Mouse (Mus musculus): ENCODE data around the gene Trpm2. TPM values are rescaled to one million over a fixed set of nuclear protein-coding genes. Genes with fewer than 3 reads are reported as not detected.
"Not testable (repeated sequence)": the region's sequence is repeated elsewhere in the genome, so short reads cannot be mapped to it uniquely, and the experiment has no call there.

Trpm2 gene
- 1.4 and 4.2 TPM in 2 replicates for total RNA-seq (2017)

DNA sequence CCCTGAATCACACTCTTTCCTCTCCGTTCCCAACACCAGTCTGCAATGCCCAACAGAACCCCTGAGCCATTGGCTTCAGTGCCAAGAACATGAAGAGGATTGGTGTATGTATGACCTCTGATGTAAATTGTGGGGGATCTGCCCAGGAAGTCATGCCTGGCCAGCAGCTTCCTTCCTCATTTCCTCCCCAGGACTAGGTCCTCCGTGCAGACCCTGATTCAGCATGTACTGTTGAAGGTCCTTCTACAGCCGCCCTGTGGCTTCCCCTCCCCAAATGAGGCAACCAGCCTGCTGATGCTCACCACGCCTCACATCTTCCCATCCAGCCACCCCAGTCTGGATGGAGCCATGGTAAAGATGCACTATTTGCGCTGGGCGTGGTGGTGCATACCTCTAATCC, at the start of gene Trpm2:
Gene Trpm2 (minus strand): TSS at position 83 of the 400 bp plus-strand sequence.
- ATAC-seq (replicated peaks; ENCODE audit: low read depth, poor library complexity, severe bottlenecking), result peak; percentile 72

DNA sequence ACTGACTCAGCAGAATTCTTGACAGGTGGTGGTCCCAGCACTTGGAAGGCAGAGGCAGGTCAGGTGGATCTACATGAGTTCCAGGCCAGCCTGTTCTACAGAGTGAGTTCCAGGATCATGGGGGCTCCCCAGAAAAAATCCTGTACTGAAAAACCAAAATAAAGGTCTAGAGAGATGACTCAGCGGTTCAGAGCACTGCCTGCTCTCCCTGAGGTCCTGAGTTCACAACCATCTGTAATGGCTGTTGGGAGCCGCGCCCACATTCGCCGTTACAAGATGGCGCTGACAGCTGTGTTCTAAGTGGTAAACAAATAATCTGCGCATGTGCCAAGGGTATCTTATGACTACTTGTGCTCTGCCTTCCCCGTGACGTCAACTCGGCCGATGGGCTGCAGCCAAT, 49.6 kb upstream of the Trpm2 start:
- ATAC-seq (replicated peaks; ENCODE audit: low read depth, poor library complexity, severe bottlenecking), result not testable (repeated sequence)

DNA sequence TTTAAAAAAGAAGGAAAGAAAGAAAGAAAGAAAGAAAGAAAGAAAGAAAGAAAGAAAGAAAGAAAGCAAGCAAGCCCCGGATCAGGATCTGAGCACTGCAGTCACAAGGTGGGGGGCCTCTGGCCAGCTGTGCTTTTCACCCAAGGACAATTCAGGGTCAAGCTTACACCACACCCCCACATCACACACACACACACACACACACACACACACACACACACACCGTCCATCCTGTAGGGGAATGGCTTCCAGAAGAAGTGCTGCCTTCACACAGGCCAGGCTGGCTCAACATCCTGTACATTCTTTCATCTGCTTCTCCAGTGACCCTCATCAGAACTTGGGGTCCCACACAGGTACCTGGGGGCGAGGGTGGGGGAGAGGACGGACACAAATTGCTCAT, 48.9 kb upstream of the Trpm2 start:
- no peak for ATAC-seq (replicated peaks; ENCODE audit: low read depth, poor library complexity, severe bottlenecking)

DNA sequence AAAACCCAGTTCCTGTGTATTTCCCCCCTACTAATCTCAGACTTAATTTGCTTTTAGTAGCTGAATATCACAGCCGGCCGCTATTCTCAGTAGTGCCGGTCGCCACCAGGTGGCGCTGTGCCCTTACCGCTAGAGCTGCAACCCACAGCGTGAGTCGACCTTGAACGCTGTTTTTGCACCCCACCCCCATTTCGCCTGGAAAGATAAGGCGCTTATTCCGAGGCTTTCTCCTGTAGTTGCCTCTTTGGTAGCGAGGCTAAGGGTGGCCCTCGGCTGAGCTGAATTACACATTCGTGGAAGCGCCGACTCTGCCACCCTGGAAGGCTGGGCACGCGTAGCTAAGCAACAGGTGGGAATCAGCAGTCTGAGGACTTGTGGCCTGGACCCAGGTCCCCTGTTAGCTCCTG, 48.4 kb upstream of the Trpm2 start:
- peak; percentile 97 for ATAC-seq (replicated peaks; ENCODE audit: low read depth, poor library complexity, severe bottlenecking)

DNA sequence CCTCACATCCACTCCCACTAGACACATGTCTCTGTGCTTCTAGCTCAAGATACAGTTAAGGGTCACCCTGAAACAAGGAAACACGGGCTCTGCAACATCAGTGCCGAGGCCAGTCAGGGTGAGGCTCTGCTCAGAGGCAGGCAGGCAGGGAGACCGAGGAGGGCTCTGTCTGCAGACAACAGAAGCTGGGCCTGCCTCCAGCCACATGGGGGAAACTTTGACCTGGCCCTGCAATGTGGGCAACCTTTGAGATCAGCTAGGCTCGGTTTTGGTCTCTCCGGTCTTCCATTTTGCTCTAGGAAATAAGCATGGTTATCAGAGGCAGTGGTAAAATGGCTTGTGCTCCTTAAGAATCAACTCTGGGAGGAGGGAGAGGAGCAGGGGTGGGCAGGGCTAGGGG, 46.0 kb upstream of the Trpm2 start:
- no peak for ATAC-seq (replicated peaks; ENCODE audit: low read depth, poor library complexity, severe bottlenecking)

DNA sequence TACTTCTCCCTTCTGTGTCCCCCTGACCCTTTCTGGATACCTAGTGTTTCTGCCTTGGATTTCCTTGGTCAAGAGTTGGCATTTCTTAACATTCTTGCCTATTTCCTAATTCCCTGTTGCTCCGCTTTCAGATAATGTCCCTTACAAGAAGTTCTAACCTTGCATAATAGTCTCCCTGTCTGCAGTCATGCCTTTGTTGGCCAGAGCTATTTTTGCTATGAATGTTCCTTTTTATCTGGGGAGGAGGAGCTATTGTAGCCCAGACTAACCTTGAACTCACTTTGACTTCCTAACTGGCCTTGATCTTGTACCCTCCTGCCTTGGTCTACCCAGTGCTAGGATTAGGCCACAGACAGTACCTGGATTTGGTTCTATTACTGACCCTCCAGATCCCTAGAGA, 45.1 kb upstream of the Trpm2 start:
- ATAC-seq (replicated peaks; ENCODE audit: low read depth, poor library complexity, severe bottlenecking), result no peak

DNA sequence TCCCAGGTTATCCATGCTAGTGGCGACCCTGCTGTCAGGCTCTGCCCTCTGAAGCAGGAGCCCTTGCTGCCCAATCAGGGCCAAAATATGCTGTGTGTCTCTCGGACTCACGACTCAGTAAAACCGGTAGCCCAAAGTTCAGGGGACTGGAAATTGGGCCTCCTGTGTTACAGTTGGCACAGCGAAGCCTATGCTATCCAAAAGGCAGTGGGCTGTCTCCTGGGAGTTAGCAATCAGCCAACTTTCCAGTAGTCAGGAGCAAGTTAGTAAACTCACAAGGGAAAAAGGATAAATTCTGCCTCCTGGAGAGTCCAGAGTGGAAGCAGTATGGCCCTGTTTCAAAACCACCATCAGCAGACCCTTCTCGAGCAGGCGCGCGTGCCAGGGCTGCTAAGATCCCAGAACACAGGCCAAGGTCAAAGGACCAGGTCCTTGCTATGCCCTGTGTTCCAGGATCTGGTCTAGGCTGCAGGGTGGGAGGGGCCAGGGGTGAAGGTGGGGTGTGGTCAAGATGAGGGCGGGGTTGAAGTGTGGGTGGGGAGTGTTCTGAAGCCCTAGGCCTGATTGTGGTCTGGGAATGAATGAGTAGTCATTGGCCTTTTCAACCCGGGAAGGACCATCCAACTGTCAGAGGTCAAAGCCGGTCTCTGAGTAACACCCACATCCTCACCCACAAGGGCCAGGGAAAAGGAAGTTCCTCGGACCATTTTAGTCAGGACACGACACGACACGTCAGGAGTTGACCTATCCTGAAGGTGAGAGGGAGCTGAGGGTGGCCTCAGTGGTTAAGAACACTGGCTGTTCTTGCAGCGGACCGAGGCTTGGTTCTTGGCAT, 42.5 kb upstream of the Trpm2 start:
- no peak for ATAC-seq (replicated peaks; ENCODE audit: low read depth, poor library complexity, severe bottlenecking)

DNA sequence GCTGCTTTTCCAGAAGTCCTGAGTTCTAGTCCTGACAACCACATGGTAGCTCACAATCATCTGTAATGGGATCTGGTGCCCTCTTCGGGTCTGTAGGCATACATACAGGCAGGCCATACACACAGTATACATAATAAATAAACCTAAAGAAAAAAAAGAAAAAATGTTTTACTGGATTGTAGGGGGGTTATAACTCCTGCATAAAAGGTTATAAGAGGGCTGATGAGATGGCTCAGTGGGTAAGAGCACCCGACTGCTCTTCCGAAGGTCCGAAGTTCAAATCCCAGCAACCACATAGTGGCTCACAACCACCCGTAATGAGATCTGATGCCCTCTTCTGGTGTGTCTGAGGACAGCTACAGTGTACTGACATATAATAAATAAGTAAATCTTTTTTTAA, 40.8 kb upstream of the Trpm2 start:
- not testable (repeated sequence) for ATAC-seq (replicated peaks; ENCODE audit: low read depth, poor library complexity, severe bottlenecking)

DNA sequence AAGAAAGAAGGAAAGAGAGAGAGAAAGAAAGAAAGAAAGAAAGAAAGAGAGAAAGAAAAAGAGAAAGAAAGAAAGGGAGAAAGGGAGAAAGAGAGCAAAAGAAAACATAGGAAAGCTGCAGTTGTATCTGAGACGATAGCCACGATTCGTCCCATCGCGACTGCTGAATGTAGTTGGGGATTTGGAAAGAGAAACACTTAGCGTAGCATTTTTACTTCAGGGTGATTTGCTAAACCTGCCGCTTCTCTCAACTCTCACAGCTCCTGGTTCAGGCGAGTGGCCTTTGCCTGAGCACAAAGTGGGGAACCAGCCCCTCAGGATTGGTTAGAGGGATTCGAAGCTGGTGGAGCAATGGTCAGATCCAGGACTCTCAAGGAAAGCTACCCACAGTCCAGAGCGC, 40.0 kb upstream of the Trpm2 start:
- no peak for ATAC-seq (replicated peaks; ENCODE audit: low read depth, poor library complexity, severe bottlenecking)

DNA sequence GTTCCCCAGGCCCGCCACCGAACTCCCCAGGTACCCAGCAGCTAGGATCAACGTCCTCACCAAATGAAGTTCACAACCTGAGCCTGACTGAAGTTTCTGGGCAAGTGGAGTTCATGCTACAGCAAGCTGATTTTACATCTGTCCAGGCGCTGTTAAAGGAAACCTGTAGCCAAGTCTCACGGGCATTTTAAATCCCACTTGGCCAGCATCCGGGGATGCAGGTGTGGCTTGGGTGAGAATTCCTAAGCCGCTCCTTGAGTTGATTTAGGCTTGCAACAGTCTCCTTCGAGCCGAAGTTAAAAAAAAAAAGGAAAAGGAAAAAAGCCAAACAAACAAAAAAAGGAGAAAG, 39.6 kb upstream of the Trpm2 start, which contains the start of gene Pfkl:
Gene Pfkl (minus strand): TSS at position 139 of the 349 bp plus-strand sequence.
- 0 out of 2 replicates have a peak, but pooled peaks have one; percentile 1 for ATAC-seq (replicated peaks; ENCODE audit: low read depth, poor library complexity, severe bottlenecking)

DNA sequence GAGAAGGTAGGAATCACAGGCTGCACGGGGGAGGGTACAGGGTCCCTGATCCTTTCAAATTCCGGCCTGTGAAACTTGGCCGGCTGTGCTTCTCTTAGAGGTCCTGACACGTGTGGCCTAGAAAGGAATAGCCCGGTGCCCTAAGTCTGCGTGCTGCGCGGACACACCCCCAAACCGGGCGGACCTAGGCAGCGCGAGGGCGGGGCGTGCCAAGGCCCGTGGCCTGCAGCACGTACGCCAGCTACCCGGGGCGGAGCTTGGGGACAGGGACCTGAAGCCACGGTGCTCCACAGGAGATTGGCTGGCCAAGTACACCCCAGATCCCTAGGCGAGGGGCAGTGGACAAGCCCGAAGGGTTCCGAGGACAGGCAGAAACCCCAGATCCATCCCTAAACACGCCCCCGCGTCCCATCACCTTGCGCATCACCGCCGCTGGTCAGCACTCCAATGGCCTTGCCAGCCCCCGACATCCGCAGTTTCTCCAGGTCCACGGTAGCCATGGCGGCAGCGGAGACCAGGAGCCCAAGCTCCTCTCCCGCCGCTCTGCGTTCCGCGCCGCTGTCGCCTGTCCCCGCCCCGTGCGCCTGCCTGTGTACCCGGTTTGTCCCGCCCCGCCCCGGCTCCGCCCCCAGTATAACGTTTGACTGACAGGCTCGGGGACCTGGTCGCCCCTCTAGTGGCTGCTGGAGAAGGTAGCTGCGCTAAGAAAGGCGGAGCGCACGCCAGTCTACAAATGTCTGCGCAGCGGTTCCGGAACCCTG, 39.0 kb upstream of the Trpm2 start:
- peak; percentile 89 for ATAC-seq (replicated peaks; ENCODE audit: low read depth, poor library complexity, severe bottlenecking)

DNA sequence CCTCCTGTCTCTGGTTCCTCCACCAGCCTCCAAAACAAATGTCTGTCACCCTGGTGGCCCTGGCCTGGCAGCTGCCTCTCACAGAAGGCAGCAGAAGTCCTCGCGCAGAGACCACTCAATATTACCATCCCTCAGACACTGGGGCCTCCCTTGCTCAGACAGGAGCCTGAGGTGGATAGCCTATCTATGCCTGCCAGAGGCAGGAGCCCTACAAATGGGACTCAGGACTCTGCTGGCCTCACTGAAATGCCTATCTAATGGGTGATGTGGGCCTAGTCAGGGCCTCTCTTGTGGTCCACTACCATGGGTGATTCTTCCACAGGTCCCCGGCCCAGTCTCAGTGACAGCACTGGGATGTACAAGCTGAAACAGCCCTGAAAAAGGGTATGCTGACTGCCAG, 37.8 kb upstream of the Trpm2 start:
- ATAC-seq (replicated peaks; ENCODE audit: low read depth, poor library complexity, severe bottlenecking), result no peak

DNA sequence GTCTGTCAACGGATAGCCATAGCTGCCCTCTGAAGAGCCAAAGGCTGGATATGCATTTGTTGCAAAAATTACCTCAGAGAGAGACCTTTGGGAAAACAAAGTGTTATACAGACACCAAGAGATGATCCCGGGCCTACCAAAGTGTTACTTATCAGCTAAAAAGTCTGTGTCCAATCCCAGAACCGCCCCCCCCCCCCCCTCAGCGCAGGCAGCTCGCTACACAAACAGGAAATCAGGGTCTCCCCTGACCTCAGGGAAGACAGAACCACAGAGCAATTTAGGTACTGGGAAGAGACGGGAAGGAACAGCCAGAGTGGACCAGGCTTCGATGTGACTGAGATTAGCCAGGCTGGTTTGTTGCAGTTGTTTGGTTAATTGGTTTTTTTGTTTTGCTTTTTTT, 36.8 kb upstream of the Trpm2 start:
- ATAC-seq (replicated peaks; ENCODE audit: low read depth, poor library complexity, severe bottlenecking), result no peak

DNA sequence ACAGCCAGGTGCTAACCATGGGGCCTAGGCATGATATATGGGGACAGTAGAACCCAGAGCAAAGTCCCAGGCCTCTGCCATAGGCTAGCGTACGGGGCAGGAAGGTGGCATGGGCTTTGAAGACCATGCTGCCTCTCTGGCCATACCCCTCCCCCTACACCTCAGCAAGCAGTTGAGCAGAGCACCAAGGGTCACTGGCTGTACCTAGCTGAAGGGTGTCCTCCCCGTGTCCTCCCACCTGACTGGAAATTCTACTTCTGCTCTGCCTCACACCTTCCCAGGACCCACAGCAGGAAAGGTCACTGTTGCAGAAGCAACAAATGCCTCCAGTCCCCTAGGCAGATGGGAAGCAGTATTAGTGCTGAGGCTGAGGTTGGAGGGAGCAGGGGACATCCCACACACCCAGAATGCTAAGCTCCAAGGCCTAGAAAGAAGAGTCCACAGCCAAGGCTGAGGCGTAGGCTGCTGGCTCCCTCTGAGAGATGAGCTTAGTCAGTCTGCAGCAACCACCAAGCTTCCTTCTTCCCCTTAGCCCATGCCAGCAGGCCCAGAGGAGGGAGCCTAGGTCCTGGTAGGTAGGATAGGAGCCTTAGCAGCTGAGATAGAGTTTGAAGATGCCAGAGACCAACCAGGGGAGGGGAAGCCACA, 35.6 kb upstream of the Trpm2 start:
- no peak for ATAC-seq (replicated peaks; ENCODE audit: low read depth, poor library complexity, severe bottlenecking)

DNA sequence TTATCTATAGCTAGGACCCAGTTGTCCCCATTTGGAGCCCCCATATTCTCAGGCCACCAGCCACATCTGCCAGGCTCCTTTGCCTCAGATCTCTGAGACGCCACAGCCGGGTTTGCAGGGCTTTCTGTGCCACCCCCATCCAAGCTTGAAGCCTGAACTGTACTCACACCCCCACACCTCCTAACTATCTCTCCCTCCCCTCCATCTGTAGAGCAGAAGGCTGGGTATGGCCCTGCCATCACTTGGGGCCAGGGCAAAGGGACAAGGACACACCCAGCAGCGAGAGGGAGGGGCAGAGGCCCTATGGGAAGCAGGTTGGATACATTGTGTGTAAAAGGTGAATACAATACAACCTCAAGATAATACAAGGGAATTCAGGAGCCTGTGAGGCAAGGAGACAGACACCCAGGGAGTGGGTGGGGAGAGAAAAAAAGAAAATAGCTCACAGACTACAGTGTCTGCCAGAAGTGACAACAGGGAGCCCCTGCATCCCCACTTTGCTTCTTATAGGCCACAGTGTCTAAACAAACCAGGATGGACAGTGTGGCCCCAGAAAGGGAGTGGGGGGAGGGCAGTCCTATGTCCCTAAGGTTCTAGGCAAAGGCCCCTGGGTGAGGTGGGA, 34.2 kb upstream of the Trpm2 start:
- ATAC-seq (replicated peaks; ENCODE audit: low read depth, poor library complexity, severe bottlenecking), result no peak

DNA sequence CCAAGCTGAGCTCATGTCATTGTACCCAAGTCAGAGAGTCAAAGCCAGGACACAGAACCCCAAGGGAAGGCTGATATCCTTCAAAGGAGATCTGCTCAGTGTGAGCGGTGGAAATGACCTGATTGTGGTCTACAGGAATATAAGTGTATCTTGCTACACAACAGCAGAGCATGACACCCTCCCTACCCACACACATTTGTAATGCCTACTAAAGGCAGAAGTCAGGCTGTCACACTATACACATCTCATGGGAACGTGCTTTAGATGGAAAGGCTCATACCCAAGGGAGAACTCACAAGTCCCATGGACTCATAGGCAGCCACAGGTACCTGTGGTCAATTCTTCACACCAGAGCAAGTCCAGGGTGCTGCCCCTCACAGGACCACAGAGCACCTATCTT, 32.0 kb upstream of the Trpm2 start:
- no peak for ATAC-seq (replicated peaks; ENCODE audit: low read depth, poor library complexity, severe bottlenecking)

DNA sequence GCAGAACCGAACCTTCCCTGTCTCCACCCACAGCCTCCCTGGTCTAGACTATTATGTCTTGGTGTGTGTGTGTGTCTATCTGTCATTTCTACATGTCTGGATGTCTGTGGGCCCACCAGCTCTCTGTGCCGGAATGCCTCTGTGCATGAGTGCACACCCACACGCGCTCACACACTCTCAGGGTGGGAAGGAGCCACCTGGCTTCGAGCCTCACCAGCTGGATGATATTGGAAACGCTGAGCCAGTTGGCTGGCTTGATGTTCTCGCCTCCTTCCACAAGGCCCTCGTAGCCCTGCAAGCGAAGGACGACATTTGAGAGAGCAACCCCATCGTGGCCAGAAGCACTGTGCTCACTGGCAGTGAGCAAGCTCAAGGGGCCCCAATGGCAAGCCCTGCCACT, 31.4 kb upstream of the Trpm2 start:
- no peak for ATAC-seq (replicated peaks; ENCODE audit: low read depth, poor library complexity, severe bottlenecking)

DNA sequence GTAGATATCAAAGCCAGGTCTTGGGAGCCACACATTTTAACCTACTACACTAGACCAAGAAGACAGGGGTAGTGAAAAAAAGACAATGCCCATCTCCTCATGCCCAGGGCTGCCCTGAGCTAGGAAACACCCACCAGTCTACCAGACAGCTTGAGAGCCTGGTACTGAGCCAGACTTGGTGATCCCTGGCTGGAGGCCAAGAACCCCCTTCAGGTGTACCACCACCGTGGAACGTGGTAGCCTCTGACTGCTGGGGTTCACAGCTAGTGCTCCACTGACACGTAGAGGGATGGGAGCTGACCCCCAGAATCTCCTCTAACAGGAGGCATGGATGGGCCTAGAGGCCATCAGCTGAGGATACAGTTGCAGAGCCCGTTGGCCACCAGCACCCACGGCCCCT, 29.8 kb upstream of the Trpm2 start:
- ATAC-seq (replicated peaks; ENCODE audit: low read depth, poor library complexity, severe bottlenecking), result no peak

DNA sequence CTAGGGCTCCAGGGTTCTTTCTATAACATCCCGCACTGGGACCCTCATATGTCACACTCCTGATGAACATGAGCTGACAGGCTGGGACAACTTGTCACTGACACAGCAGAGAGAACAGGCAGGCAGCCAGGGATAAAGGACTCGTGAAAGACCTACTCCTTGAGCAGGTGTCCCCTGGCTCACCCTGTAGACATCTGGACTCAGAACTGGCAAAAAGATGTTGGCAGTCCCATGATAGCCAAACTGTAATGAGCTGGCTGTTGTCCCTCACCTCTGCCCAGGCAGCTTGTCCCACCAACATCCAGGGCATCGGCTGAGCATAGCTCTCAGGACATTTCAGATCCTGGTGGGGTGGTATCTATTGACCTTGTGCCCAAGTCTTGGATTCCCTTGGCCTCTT, 25.3 kb upstream of the Trpm2 start:
- ATAC-seq (replicated peaks; ENCODE audit: low read depth, poor library complexity, severe bottlenecking), result no peak

DNA sequence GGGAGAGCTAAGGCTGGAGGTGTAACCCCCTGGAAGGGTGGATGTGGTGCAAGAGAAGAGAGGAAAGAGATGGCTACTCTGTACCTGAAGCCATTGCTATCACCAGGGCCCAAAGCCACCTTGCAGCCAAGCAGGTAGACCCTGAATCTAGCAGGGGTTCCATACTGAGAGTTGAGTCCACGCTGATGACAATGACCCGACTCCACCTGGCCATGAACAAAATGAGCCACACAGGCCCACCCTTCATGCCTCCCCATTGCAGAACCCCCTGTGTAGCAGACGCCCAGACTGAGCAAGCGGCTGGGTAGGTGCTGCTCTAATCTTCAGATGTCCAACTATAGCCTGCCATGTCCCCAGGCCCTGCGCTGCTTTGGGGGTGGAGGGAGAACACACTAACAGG, 15.4 kb upstream of the Trpm2 start:
- no peak for ATAC-seq (replicated peaks; ENCODE audit: low read depth, poor library complexity, severe bottlenecking)

DNA sequence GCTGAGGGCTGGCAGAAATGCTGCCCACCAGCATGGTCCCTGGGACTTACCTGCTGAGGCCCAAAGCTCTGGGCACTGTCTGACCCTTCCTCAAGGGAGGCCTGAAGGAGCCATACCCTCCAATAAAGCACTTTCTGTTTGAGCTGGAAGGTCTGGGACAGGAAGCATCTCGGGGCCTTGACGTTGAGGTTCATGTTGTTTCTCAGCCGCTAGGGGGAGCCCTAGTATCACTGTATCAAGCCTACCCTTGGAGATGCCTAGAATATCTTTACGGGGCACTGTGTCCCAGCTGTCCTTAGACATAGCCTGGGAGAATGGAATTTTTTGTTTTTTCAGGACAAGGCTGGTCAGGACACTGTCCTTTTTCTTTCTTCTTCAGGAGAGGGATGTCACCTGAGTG, 14.3 kb upstream of the Trpm2 start:
- ATAC-seq (replicated peaks; ENCODE audit: low read depth, poor library complexity, severe bottlenecking), result peak; percentile 92

All from common myeloid progenitor, adult 5-6 weeks (primary cell).